ENCODE assay signal across 23 mouse cellular contexts in genomic region chr8:107650306-107650705, GRCm38 (mm10).
DNase-seq lines count a peak whose midpoint lies in the region; ATAC-seq and TF ChIP-seq lines count a peak whose summit lies in the region.
"Had no signal": no experiment of that assay in that cellular context is flagged by ENCODE, and none has a peak within 500 bp of the region (broad histone marks: within the 10 kb centered on the region; RNA-seq: fewer than 3 reads in every experiment).

No protein-coding gene starts in this region.

- H3K27ac ChIP-seq in embryonic facial prominence, embryonic 11.5 days (replicated peaks; ENCODE audit: low read depth, low read length), result no peak overlapping the region
- no peak overlapping the region for H3K27ac ChIP-seq in embryonic facial prominence, embryonic 10.5 days (replicated peaks)
- H3K27ac ChIP-seq in intestine, postnatal 0 days (ENCODE audit: low read depth, low read length), result no peak overlapping the region
- H3K27ac ChIP-seq in intestine, embryonic 16.5 days (ENCODE audit: low read length), result no peak overlapping the region
- H3K27ac ChIP-seq in midbrain, postnatal 0 days (ENCODE audit: low read depth, low read length), result no peak overlapping the region
- no peak overlapping the region for H3K27ac ChIP-seq in midbrain, embryonic 13.5 days
- H3K27ac ChIP-seq: left cerebral cortex, adult 2 months; liver, embryonic 13.5 days; midbrain, embryonic 12.5 days had no signal

- H3K9me3 ChIP-seq in embryonic facial prominence, embryonic 11.5 days (replicated peaks; ENCODE audit: control insufficient read depth, low read length), result no peaks in the 10 kb centered on the region
- H3K9me3 ChIP-seq in embryonic facial prominence, embryonic 10.5 days, result no peaks in the 10 kb centered on the region
- no peaks in the 10 kb centered on the region for H3K9me3 ChIP-seq in intestine, postnatal 0 days (ENCODE audit: control insufficient read depth)
- no peaks in the 10 kb centered on the region for H3K9me3 ChIP-seq in intestine, embryonic 16.5 days (ENCODE audit: control insufficient read depth, low read length)
- no peaks in the 10 kb centered on the region for H3K9me3 ChIP-seq in midbrain, postnatal 0 days (ENCODE audit: low read length)
- no peaks in the 10 kb centered on the region for H3K9me3 ChIP-seq in midbrain, embryonic 13.5 days
- H3K9me3 ChIP-seq: heart, embryonic 12.5 days; liver, embryonic 13.5 days; midbrain, embryonic 12.5 days had no signal

- H3K4me3 ChIP-seq in embryonic facial prominence, embryonic 11.5 days (ENCODE audit: low read depth, low read length), result no peak overlapping the region
- no peak overlapping the region for H3K4me3 ChIP-seq in embryonic facial prominence, embryonic 10.5 days
- H3K4me3 ChIP-seq in intestine, postnatal 0 days (ENCODE audit: low read depth, low read length), result no peak overlapping the region
- H3K4me3 ChIP-seq in intestine, embryonic 16.5 days (ENCODE audit: low read length), result no peak overlapping the region
- no peak overlapping the region for H3K4me3 ChIP-seq in midbrain, postnatal 0 days (ENCODE audit: low read depth, low read length)
- H3K4me3 ChIP-seq in midbrain, embryonic 13.5 days (replicated peaks), result no peak overlapping the region
- H3K4me3 ChIP-seq: erythroblast, embryonic 14.5 days; heart, embryonic 12.5 days; left cerebral cortex, adult 2 months; liver, embryonic 13.5 days; midbrain, embryonic 12.5 days had no signal

- H3K4me1 ChIP-seq in embryonic facial prominence, embryonic 11.5 days (ENCODE audit: control insufficient read depth, insufficient read depth, low read length), result no peaks in the 10 kb centered on the region
- no peaks in the 10 kb centered on the region for H3K4me1 ChIP-seq in embryonic facial prominence, embryonic 10.5 days
- no peaks in the 10 kb centered on the region for H3K4me1 ChIP-seq in intestine, postnatal 0 days (replicated peaks; ENCODE audit: control insufficient read depth, insufficient read depth, low read length)
- H3K4me1 ChIP-seq in intestine, embryonic 16.5 days (ENCODE audit: control insufficient read depth, insufficient read depth, low read length), result no peaks in the 10 kb centered on the region
- H3K4me1 ChIP-seq in midbrain, postnatal 0 days (ENCODE audit: insufficient read depth, low read length), result no peaks in the 10 kb centered on the region
- peaks cover 10% of the 10 kb centered on the region; the same call in 1 of the 2 replicates for H3K4me1 ChIP-seq in midbrain, embryonic 13.5 days (replicated peaks)
- H3K4me1 ChIP-seq: heart, embryonic 12.5 days; liver, embryonic 13.5 days; midbrain, embryonic 12.5 days had no signal

- 88% methylated on average over 9 of the region's 9 CpGs for WGBS in embryonic facial prominence, embryonic 11.5 days
- 92% methylated on average over 9 of the region's 9 CpGs for WGBS in embryonic facial prominence, embryonic 10.5 days
- 88% methylated on average over 9 of the region's 9 CpGs for WGBS in intestine, postnatal 0 days
- WGBS in intestine, embryonic 16.5 days, result 76% methylated on average over 9 of the region's 9 CpGs
- 70% methylated on average over 9 of the region's 9 CpGs for WGBS in midbrain, postnatal 0 days
- WGBS in midbrain, embryonic 13.5 days, result 91% methylated on average over 9 of the region's 9 CpGs

- no peaks in the 10 kb centered on the region for H3K36me3 ChIP-seq in embryonic facial prominence, embryonic 11.5 days (replicated peaks; ENCODE audit: control insufficient read depth, insufficient read depth, low read depth, low read length)
- no peaks in the 10 kb centered on the region for H3K36me3 ChIP-seq in embryonic facial prominence, embryonic 10.5 days (replicated peaks)
- no peaks in the 10 kb centered on the region for H3K36me3 ChIP-seq in intestine, postnatal 0 days (ENCODE audit: control insufficient read depth, insufficient read depth)
- H3K36me3 ChIP-seq in intestine, embryonic 16.5 days (ENCODE audit: control insufficient read depth, insufficient read depth, low read length), result no peaks in the 10 kb centered on the region
- no peaks in the 10 kb centered on the region for H3K36me3 ChIP-seq in midbrain, postnatal 0 days (ENCODE audit: insufficient read depth, low read length)
- H3K36me3 ChIP-seq in midbrain, embryonic 13.5 days, result no peaks in the 10 kb centered on the region
- H3K36me3 ChIP-seq: G1E; heart, embryonic 12.5 days; liver, embryonic 13.5 days; midbrain, embryonic 12.5 days had no signal

- H3K9ac ChIP-seq in embryonic facial prominence, embryonic 11.5 days (replicated peaks; ENCODE audit: low read length), result no peak overlapping the region
- no peak overlapping the region for H3K9ac ChIP-seq in intestine, postnatal 0 days (ENCODE audit: low read depth, low read length)
- no peak overlapping the region for H3K9ac ChIP-seq in intestine, embryonic 16.5 days (ENCODE audit: low read depth, low read length)
- no peak overlapping the region for H3K9ac ChIP-seq in midbrain, postnatal 0 days (replicated peaks; ENCODE audit: low read length, poor library complexity, severe bottlenecking)
- H3K9ac ChIP-seq in midbrain, embryonic 13.5 days (replicated peaks), result no peak overlapping the region
- H3K9ac ChIP-seq: heart, embryonic 12.5 days; liver, embryonic 13.5 days; midbrain, embryonic 12.5 days had no signal

- DNase-seq in embryonic facial prominence, embryonic 11.5 days (ENCODE audit: low spot score), result peak; percentile 18
- DNase-seq in embryonic facial prominence, embryonic 10.5 days (ENCODE audit: low spot score), result no peak
- DNase-seq in midbrain, postnatal 0 days (ENCODE audit: low spot score), result peak; percentile 74
- no peak for DNase-seq in right cerebral cortex, postnatal 4 days
- DNase-seq: adrenal gland, postnatal 10 days; cerebellum, postnatal 36 days; heart, postnatal 14 days; kidney, adult 2 months; kidney, postnatal 25 days; layer of hippocampus, adult 9-11 months; liver, embryonic 13.5 days; retina, postnatal 1 day; thymus, postnatal 25 days had no signal

- no peak overlapping the region for H3K4me2 ChIP-seq in embryonic facial prominence, embryonic 11.5 days (ENCODE audit: low read depth, low read length)
- H3K4me2 ChIP-seq in intestine, postnatal 0 days (replicated peaks; ENCODE audit: low read depth), result no peak overlapping the region
- no peak overlapping the region for H3K4me2 ChIP-seq in intestine, embryonic 16.5 days (ENCODE audit: low read depth, low read length)
- peak overlapping the region; percentile 34; the same call in 1 of the 2 replicates for H3K4me2 ChIP-seq in midbrain, postnatal 0 days (ENCODE audit: low read depth, low read length, poor library complexity, severe bottlenecking)
- H3K4me2 ChIP-seq in midbrain, embryonic 13.5 days (replicated peaks), result no peak overlapping the region
- H3K4me2 ChIP-seq: heart, embryonic 12.5 days; liver, embryonic 13.5 days had no signal

- H3K27me3 ChIP-seq in embryonic facial prominence, embryonic 11.5 days (ENCODE audit: control insufficient read depth, insufficient read depth, low read length), result no peaks in the 10 kb centered on the region
- no peaks in the 10 kb centered on the region for H3K27me3 ChIP-seq in embryonic facial prominence, embryonic 10.5 days (replicated peaks; ENCODE audit: low read depth, poor library complexity, severe bottlenecking)
- no peaks in the 10 kb centered on the region for H3K27me3 ChIP-seq in intestine, postnatal 0 days (replicated peaks; ENCODE audit: control insufficient read depth, insufficient read depth, low read length)
- no peaks in the 10 kb centered on the region for H3K27me3 ChIP-seq in intestine, embryonic 16.5 days (replicated peaks; ENCODE audit: control insufficient read depth, insufficient read depth, low read length)
- no peaks in the 10 kb centered on the region for H3K27me3 ChIP-seq in midbrain, postnatal 0 days (ENCODE audit: insufficient read depth, low read length)
- 0 out of 2 replicates have a peak, but pooled peaks cover 2% of the 10 kb centered on the region for H3K27me3 ChIP-seq in midbrain, embryonic 13.5 days
- H3K27me3 ChIP-seq: heart, embryonic 12.5 days; liver, embryonic 13.5 days; midbrain, embryonic 12.5 days had no signal

- ATAC-seq in embryonic facial prominence, embryonic 11.5 days (replicated peaks; ENCODE audit: insufficient number of reproducible peaks, low FRiP score, low TSS enrichment, low read depth), result no peak
- ATAC-seq in intestine, postnatal 0 days, result no peak
- ATAC-seq in intestine, embryonic 16.5 days, result no peak
- ATAC-seq in midbrain, postnatal 0 days (ENCODE audit: low FRiP score), result no peak
- no peak for ATAC-seq in midbrain, embryonic 13.5 days
- ATAC-seq: activated CD4-positive, CD25-positive, alpha-beta regulatory T cell, adult 4 months; forebrain, embryonic 16.5 days had no signal

- peak; percentile 39 for TF ChIP-seq CTCF in intestine, postnatal 0 days (IDR thresholded peaks at IDR 0.05; ENCODE audit: low read depth)
- TF ChIP-seq CTCF in midbrain, postnatal 0 days (IDR thresholded peaks at IDR 0.05), result peak; percentile 78

Comparison
In these comparisons a context has a peak if more than half of its experiments do, and no peak if none do; other contexts are left out.
1. DNase-seq: peak in embryonic facial prominence, embryonic 11.5 days (single experiment) and midbrain, postnatal 0 days (single experiment); none in embryonic facial prominence, embryonic 10.5 days (single experiment) and right cerebral cortex, postnatal 4 days (single experiment).